Mouse (Mus musculus) cortical plate, adult 2 months (tissue): Measurements from ENCODE around the gene Foxf1.

Source experiments
- CTCF ChIP-seq: fragments of 200-500 bp; IDR thresholded peaks from 2 replicates; pipeline ENCODE4 v1.5.1; 2011; ENCODE audit warnings: mild to moderate bottlenecking, control low read depth, low read length; ENCODE audit not compliant: insufficient read depth; ENCODE audit errors: extremely low read depth
- POLR2A ChIP-seq: fragments of 200-500 bp; IDR thresholded peaks from 2 replicates; pipeline ENCODE4 v1.6.1; 2011; ENCODE audit warnings: mild to moderate bottlenecking, low read length, control low read depth; ENCODE audit not compliant: insufficient read depth; ENCODE audit errors: extremely low read depth

- TF ChIP-seq CTCF (no peak), POLR2A (no peak)
These were observed 25.1 kb upstream of the Foxf1 start for GRCm38 (mm10) chr8:121059098-121059497.
